Mouse (Mus musculus) ovary, postnatal 10 days (tissue): ENCODE data around the gene Gm45808.
"Not testable (repeated sequence)": the region's sequence is repeated elsewhere in the genome, so short reads cannot be mapped to it uniquely, and the experiment has no call there.

Experiments
- DNase-seq: peaks from one replicate; pipeline ENCODE4 v3.0.0; 2022; ENCODE audit warnings: low spot score

Gm45808 gene

GRCm38 (mm10) chr7:45467090-45467670 lies 19.4 kb downstream of the Gm45808 start:
- DNase-seq, result no peak

- peak; percentile 80 for DNase-seq
These were observed 20.1 kb downstream of the Gm45808 start, which contains the start of gene Bax for GRCm38 (mm10) chr7:45466283-45467089. Gene Bax, minus strand, starts transcription at chr7:45466898.

- DNase-seq, result no peak
These were observed 21.1 kb downstream of the Gm45808 start for GRCm38 (mm10) chr7:45465549-45465948.

DNA sequence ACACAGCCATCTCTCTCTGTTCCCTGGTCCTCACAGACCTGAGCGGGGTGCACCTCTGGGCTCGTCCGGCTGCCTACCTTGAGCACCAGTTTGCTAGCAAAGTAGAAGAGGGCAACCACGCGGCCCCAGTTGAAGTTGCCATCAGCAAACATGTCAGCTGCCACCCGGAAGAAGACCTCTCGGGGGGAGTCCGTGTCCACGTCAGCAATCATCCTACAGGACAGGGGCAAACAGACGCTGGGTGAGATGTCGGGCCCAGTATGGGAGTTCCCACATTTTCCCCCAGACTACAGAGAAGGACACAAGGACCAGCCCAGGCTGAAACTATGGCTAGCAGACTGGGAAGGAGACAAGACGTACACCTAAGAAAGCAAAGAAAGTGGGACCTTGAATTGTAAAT lies 21.5 kb downstream of the Gm45808 start:
- no peak for DNase-seq

GRCm38 (mm10) chr7:45463987-45464778 lies 22.4 kb downstream of the Gm45808 start:
- DNase-seq, result no peak

DNA sequence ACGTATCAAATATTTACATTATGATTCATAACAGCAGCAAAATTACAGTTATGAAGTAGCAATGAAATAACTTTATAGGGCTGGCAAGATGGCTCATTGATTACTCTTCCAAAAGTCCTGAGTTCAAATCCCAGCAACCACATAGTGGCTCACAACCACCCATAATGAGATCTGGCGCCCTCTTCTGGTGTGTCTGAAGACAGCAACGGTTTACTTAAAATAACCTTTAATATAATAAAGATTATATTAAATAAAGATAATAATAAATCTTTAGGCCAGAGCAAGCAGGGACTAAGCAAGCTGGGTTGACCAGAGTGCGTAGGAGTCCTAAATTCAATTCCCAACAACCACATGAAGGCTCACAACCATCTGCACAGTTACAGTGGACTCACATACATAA lies 23.7 kb downstream of the Gm45808 start:
- not testable (repeated sequence) for DNase-seq

GRCm38 (mm10) chr7:45462325-45462724 lies 24.3 kb downstream of the Gm45808 start:
- no peak for DNase-seq

GRCm38 (mm10) chr7:45461781-45462180 lies 24.8 kb downstream of the Gm45808 start:
- DNase-seq, result no peak

DNA sequence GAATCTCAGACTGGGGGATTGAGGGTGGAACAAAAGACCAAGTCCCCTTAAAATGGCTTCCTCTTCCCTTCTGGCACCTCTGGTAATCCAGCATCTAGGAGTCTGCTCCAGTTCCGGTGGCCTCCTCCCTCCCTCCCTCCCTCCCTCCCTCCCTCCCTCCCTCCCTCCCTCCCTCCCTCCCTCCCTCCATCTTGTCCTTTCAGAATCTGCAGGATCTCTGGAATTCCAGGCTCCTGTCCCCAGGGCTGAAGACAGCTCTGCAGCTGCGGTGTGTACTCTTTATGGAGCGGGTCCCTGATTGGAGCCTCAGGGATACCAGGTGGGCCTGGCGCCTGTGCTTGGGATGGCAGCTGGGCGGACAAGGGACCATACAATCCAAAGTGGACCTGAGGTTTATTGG lies 25.3 kb downstream of the Gm45808 start:
- no peak for DNase-seq

- no peak for DNase-seq
These were observed 25.7 kb downstream of the Gm45808 start for GRCm38 (mm10) chr7:45460860-45461314.

DNA sequence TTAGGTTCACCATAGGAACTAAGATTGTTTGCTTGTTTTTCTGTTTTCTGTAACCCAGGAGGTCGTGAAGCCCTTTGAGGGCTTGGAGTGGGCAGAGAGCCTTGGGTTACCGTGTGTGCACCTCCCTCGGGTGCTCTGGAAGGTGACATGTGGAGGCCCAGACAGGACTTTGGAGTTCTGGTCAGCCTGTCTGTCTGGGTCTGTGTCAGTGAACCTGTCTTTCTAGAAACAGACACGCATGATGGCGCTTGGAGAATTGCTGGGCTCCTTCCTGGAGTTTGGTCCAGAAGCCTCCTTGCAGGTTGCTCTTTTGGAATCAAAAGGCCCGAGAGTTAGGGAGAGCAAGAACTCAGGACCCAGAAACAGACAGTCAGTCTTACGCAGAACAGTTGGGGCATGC lies 26.2 kb downstream of the Gm45808 start:
- no peak for DNase-seq

GRCm38 (mm10) chr7:45459564-45460140 lies 27.0 kb downstream of the Gm45808 start, which contains the start of gene Ftl1:
Gene Ftl1, minus strand, starts transcription at chr7:45459884.
- peak; percentile 94 for DNase-seq

DNA sequence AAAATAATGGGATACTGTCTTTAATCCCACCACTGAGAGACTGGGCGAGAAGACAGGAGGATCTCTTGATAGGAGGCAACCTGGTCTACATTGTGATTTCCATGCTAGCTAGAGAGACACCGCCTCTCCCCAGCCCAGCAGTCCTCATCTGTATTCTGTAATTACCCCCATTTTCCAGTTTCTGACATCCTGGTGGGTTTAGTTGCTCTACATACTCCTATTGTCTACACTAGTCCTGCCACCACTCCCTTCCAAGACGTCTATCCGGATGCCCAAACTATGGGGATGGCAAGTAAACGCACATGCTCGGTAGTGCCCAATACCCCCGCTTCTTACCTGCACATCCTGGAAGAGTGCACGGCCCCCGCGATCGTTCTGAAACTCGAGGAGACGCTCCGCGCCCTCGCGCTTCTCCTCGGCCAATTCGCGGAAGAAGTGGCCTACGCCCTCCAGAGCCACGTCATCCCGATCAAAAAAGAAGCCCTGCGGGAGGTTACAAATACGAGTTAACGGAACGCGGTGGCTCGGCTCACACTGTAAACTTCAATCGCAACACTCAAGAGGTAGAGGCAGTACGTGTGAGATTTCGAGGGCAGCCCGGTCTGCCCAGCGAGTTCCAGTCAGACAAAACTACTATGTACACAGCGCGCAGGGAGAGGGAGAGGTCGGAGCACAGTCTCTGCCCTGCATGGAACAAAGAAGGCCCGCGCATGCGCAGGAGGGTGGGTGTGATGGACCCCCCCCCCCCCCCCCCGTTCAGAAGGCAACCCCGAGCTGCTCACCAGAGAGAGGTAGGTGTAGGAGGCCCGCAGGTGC lies 27.7 kb downstream of the Gm45808 start:
- peak; percentile 56 for DNase-seq

DNA sequence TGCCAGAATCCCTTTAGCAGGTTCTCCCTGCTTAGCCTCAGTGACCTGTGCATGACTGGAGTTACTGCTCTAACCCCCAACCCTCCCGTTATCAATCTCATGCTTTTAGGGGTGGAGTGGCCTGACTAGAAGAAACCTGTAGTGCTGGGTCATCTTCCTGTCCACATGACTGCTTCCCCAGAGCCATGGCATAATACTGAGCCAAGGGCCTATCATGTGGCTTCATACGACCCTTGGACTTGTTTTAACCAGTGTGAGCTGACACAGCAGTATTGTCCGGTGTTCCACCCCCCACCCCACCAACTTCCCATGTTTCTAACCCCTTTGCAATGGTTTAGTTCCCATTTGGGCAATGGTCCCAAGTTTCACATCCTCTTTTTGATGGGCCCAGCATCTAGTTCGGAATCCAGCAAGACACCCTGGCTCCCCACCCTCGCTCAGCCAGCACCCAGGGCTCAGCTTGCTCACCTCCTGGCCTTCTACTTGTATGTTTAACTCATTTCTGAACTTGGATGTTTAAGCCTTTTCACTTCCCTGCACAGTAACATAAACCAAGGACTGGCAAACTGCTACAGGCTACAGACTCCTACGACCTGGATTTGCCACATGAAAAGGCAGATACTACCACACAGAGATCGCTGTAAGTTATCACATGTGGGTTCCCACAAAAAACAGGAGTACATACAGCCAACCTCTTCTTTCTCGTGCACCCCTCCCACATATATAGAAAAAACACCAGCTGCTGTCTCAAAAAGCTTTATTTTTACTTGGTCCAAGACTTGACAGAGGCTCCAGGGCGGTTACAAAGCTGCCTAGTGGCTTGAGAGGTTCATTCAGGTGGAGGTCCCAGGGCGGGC lies 29.2 kb downstream of the Gm45808 start:
- no peak for DNase-seq

DNA sequence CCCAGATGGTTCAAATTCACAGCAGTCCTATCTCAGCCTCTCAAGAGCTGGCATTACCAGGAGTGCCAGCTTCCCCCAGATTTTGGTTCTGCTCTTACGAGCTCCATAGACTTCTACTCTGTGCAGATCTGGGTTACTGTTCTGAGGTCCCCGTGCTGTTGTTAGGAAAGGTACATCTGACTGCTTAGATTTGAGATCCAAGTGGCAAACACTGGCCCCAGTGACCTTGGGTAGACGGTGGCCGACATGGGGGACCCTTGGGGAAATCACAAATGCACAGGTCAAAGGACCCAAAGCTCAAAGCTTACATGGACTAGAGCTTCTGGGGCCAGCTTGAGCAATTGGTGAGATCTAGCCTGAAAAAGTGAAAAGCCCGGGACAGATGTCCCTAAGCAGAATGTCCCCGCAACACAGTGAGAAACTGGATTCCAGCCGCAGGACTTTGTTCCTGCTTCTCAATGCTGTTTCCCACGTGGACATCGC lies 29.8 kb downstream of the Gm45808 start:
- DNase-seq, result no peak

GRCm38 (mm10) chr7:45455932-45456696 lies 30.5 kb downstream of the Gm45808 start:
- no peak for DNase-seq

GRCm38 (mm10) chr7:45454971-45455370 lies 31.6 kb downstream of the Gm45808 start:
- DNase-seq, result no peak

DNA sequence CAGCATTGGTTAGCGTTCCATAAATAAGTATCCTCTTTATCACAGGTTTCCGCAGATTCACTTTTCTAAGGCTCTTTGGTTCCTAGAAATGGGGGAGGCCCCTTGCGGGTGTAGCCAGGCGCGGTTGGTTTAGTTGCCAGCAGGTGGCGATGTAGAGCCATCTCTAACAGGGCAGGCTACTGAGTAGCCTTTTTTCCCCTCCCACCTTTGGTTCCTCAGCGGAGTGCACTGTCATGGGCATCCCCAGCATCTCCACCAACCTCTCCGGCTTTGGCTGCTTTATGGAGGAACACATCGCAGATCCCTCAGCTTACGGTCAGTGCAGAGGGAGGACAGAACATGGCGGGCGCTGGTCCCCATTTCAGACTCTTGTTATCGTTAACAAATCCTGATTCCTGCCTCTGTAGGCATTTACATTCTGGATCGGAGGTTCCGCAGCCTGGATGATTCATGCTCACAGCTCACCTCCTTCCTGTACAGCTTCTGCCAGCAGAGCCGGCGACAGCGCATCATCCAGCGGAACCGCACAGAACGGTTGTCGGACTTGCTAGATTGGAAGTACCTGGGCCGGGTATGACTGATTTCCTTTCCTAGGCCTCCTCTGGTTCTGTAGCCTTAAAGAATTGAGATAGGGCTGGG lies 35.1 kb downstream of the Gm45808 start:
- no peak for DNase-seq

- DNase-seq, result no peak
These were observed 36.6 kb downstream of the Gm45808 start for GRCm38 (mm10) chr7:45449974-45450373.
